Mouse (Mus musculus) lung, postnatal 0 days (tissue): ENCODE measurements around the gene Rnf150. TPM values are rescaled to one million over a fixed set of nuclear protein-coding genes. Genes with fewer than 3 reads are reported as not detected.

Source experiments
- ATAC-seq: fragments of 200-750 bp; cut with Nextera tagmentation; 2 replicates; pipeline ENCODE4 v1.8.0; 2017; ENCODE audit warnings: moderate library complexity
- DNase-seq: peaks from one replicate; pipeline ENCODE4 v3.0.0-alpha.2; 2016; ENCODE audit warnings: low spot score
- H3K27ac ChIP-seq: fragments of 300-500 bp; sonication (generic); 2 replicates; pipeline ENCODE4 v1.5.1; 2014; ENCODE audit warnings: antibody characterized with exemption, mild to moderate bottlenecking, low read length, mixed read lengths
- H3K27me3 ChIP-seq: fragments of 300-500 bp; sonication (generic); replicated peaks from 2 replicates; pipeline ENCODE4 v1.6.1; 2014; ENCODE audit warnings: low read length, mixed read lengths; ENCODE audit not compliant: insufficient read depth
- H3K36me3 ChIP-seq: fragments of 300-500 bp; sonication (generic); 2 replicates; pipeline ENCODE4 v1.6.1; 2014; ENCODE audit warnings: low read length, mixed read lengths; ENCODE audit not compliant: insufficient read depth
- H3K4me1 ChIP-seq: fragments of 300-500 bp; sonication (generic); 2 replicates; pipeline ENCODE4 v1.6.1; 2014; ENCODE audit warnings: antibody characterized with exemption, low read depth, low read length, mixed read lengths; ENCODE audit not compliant: insufficient read depth
- H3K4me2 ChIP-seq: fragments of 300-500 bp; sonication (generic); replicated peaks from 2 replicates; pipeline ENCODE4 v1.6.1; 2014; ENCODE audit warnings: low read depth, mild to moderate bottlenecking, low read length, moderate library complexity, mixed read lengths
- H3K4me3 ChIP-seq: fragments of 300-500 bp; sonication (generic); 2 replicates; pipeline ENCODE4 v1.5.1; 2014; ENCODE audit warnings: low read depth, low read length
- H3K9ac ChIP-seq: fragments of 300-500 bp; sonication (generic); replicated peaks from 2 replicates; pipeline ENCODE4 v1.6.1; 2014; ENCODE audit warnings: low read depth, mild to moderate bottlenecking
- H3K9me3 ChIP-seq: fragments of 300-500 bp; sonication (generic); 2 replicates; pipeline ENCODE4 v1.6.1; 2016; ENCODE audit warnings: low read length, mixed read lengths
- CTCF ChIP-seq: IDR thresholded peaks from 2 replicates; pipeline ENCODE4 v1.5.1; 2016; ENCODE audit warnings: antibody characterized with exemption, mild to moderate bottlenecking
- EP300 ChIP-seq: IDR thresholded peaks from 2 replicates; pipeline ENCODE4 v1.6.1; 2016; ENCODE audit warnings: antibody characterized with exemption, mild to moderate bottlenecking, control low read depth
- WGBS: fragments of 180-500 bp; shearing (Covaris S2); extraction: QIAGEN DNeasy Blood & Tissue Kit; methylation state at CpG from one replicate; pipeline ENCODE4 v1.1.7; 2014; 5-methylcytosine and 5-hydroxymethylcytosine counted together
- polyA plus RNA-seq: library from polyadenylated mRNA; unstranded; fragments of >200 nt; fragmentation: Nextera tagmentation; extraction: Ambion mirVana; gene quantifications from 2 replicates; pipeline ENCODE4 v1.2.1, GENCODE M21; 2015

The Rnf150 gene
- polyA plus RNA-seq, 1 experiment from 2014 or later, result 1.7 TPM

- Histone ChIP-seq H3K27me3 (no peaks in the 10 kb centered on the region), H3K4me2 (no peak overlapping the region), H3K4me3 (no peak overlapping the region), H3K9me3 (no peaks in the 10 kb centered on the region), H3K9ac (no peak overlapping the region), H3K4me1 (no peaks in the 10 kb centered on the region), H3K36me3 (no peaks in the 10 kb centered on the region), H3K27ac (no peak overlapping the region)
- ATAC-seq (no peak), DNase-seq (no peak)
- WGBS, result 76% methylated on average over 6 of the region's 6 CpGs
- no peak for TF ChIP-seq EP300
- no peak for TF ChIP-seq CTCF
Observed at GRCm38 (mm10) chr8:83083452-83083851, 220.3 kb downstream of the Rnf150 start.

GRCm38 (mm10) chr8:83085581-83085980 is 222.4 kb downstream of the Rnf150 start:
- H3K4me1 ChIP-seq, result no peaks in the 10 kb centered on the region
- H3K36me3 ChIP-seq, result no peaks in the 10 kb centered on the region
- H3K27ac ChIP-seq, result no peak overlapping the region
- H3K27me3 ChIP-seq, result no peaks in the 10 kb centered on the region
- DNase-seq, result no peak
- no peaks in the 10 kb centered on the region for H3K9me3 ChIP-seq
- no peak for TF ChIP-seq EP300
- no peak for TF ChIP-seq CTCF
- ATAC-seq, result no peak
- no peak overlapping the region for H3K9ac ChIP-seq
- H3K4me3 ChIP-seq, result no peak overlapping the region
- WGBS, result 50% methylated on average over 3 of the region's 3 CpGs
- H3K4me2 ChIP-seq, result no peak overlapping the region

GRCm38 (mm10) chr8:83086625-83087024 is 223.5 kb downstream of the Rnf150 start:
- ATAC-seq, result no peak
- H3K9ac ChIP-seq, result no peak overlapping the region
- DNase-seq, result no peak
- no peaks in the 10 kb centered on the region for H3K36me3 ChIP-seq
- H3K4me1 ChIP-seq, result no peaks in the 10 kb centered on the region
- TF ChIP-seq EP300, result no peak
- TF ChIP-seq CTCF, result no peak
- H3K4me3 ChIP-seq, result no peak overlapping the region
- no peak overlapping the region for H3K27ac ChIP-seq
- no peaks in the 10 kb centered on the region for H3K9me3 ChIP-seq
- no peaks in the 10 kb centered on the region for H3K27me3 ChIP-seq
- WGBS, result 75% methylated on average over 8 of the region's 8 CpGs
- H3K4me2 ChIP-seq, result no peak overlapping the region

GRCm38 (mm10) chr8:83087604-83088003 is 224.4 kb downstream of the Rnf150 start:
- TF ChIP-seq CTCF, result peak; percentile 48
- no peak for TF ChIP-seq EP300
- Histone ChIP-seq H3K27me3 (no peaks in the 10 kb centered on the region), H3K4me2 (no peak overlapping the region), H3K4me3 (no peak overlapping the region), H3K9ac (no peak overlapping the region), H3K36me3 (no peaks in the 10 kb centered on the region), H3K27ac (no peak overlapping the region), H3K4me1 (no peaks in the 10 kb centered on the region), H3K9me3 (no peaks in the 10 kb centered on the region)
- peak; percentile 17 for DNase-seq
- ATAC-seq, result no peak

DNA sequence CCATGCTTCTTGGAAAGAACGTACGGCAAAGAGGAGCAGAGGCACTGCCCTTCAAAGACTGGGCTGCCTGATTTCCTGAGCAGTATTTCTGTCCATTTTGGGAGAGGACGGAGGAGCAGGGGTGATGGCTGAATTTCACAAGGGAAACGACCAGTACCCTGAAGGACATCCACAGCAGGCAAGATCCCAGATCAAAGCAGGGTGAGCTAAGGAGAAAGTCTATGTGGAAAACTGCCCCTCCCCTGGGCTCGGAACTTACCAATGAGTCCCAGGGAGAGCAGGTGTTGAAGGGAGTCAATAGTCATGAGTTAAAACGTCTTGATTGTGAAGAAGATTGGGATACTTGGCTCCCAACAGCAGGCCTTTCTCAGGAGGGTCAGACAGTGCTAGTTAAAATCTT is 225.0 kb downstream of the Rnf150 start:
- no peak for TF ChIP-seq CTCF
- TF ChIP-seq EP300, result no peak
- Histone ChIP-seq H3K4me2 (no peak overlapping the region), H3K36me3 (no peaks in the 10 kb centered on the region), H3K27ac (no peak overlapping the region), H3K4me3 (no peak overlapping the region), H3K27me3 (no peaks in the 10 kb centered on the region), H3K9ac (no peak overlapping the region), H3K9me3 (no peaks in the 10 kb centered on the region), H3K4me1 (no peaks in the 10 kb centered on the region)
- ATAC-seq (no peak), DNase-seq (no peak)
- WGBS, result 69% methylated on average over 6 of the region's 6 CpGs

- Histone ChIP-seq H3K4me3 (no peak overlapping the region), H3K9ac (no peak overlapping the region), H3K36me3 (no peaks in the 10 kb centered on the region), H3K27ac (no peak overlapping the region), H3K4me2 (no peak overlapping the region), H3K27me3 (no peaks in the 10 kb centered on the region), H3K9me3 (no peaks in the 10 kb centered on the region), H3K4me1 (no peaks in the 10 kb centered on the region)
- WGBS, result 26% methylated on average over 10 of the region's 10 CpGs
- peak; percentile 56 for ATAC-seq
- peak; percentile 94 for TF ChIP-seq CTCF
- no peak for TF ChIP-seq EP300
- DNase-seq, result peak; percentile 90
Observed at GRCm38 (mm10) chr8:83089336-83089986, 226.3 kb downstream of the Rnf150 start.

DNA sequence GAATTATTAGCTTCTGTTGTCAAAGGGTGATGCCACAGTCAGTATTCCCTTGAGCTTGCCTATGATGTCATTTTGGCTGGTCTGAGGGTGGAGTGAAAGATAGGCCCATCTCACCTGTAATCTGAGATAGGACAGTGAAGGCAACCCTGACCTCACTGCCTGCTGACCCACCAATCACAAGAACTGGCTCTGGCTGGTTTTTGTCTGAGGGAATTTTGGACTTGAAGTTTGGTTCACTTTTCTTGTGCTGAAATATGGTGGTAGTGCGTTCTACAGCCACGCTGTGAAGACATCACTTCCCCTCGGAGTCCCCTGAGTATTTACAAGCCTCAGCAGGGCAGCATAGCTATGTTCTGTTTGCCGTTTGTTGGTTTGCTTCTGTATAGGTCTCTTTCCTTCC is 227.3 kb downstream of the Rnf150 start:
- H3K36me3 ChIP-seq, result no peaks in the 10 kb centered on the region
- H3K27me3 ChIP-seq, result no peaks in the 10 kb centered on the region
- no peaks in the 10 kb centered on the region for H3K4me1 ChIP-seq
- TF ChIP-seq CTCF, result no peak
- no peak for TF ChIP-seq EP300
- no peak overlapping the region for H3K4me2 ChIP-seq
- DNase-seq (no peak), ATAC-seq (no peak)
- 83% methylated on average over 4 of the region's 4 CpGs for WGBS
- no peaks in the 10 kb centered on the region for H3K9me3 ChIP-seq
- H3K4me3 ChIP-seq, result no peak overlapping the region
- H3K27ac ChIP-seq, result no peak overlapping the region
- no peak overlapping the region for H3K9ac ChIP-seq
